Mouse (Mus musculus): ENCODE measurements around the gene Abtb1.

Abtb1 gene

GRCm38 (mm10) chr6:88800735-88801134, 41.0 kb downstream of the Abtb1 start:
- no peak for DNase-seq (ENCODE audit: low spot score)

GRCm38 (mm10) chr6:88800191-88800590, 41.6 kb downstream of the Abtb1 start:
- no peak for DNase-seq (ENCODE audit: low spot score)

- DNase-seq (ENCODE audit: low spot score) = no peak
Measured at GRCm38 (mm10) chr6:88794561-88794971, 47.2 kb downstream of the Abtb1 start.

GRCm38 (mm10) chr6:88793872-88794271, 47.9 kb downstream of the Abtb1 start:
- DNase-seq (ENCODE audit: low spot score) = no peak

- DNase-seq (ENCODE audit: low spot score) = no peak
Measured at GRCm38 (mm10) chr6:88793243-88793642, 48.5 kb downstream of the Abtb1 start.

- DNase-seq (ENCODE audit: low spot score) = peak; percentile 65
Measured at GRCm38 (mm10) chr6:88792147-88792691, 49.6 kb downstream of the Abtb1 start.

GRCm38 (mm10) chr6:88791299-88791698, 50.5 kb downstream of the Abtb1 start:
- no peak for DNase-seq (ENCODE audit: low spot score)

- no peak for DNase-seq (ENCODE audit: low spot score)
Measured at GRCm38 (mm10) chr6:88788219-88788618, 53.6 kb downstream of the Abtb1 start.

- no peak for DNase-seq (ENCODE audit: low spot score)
Measured at GRCm38 (mm10) chr6:88787496-88787895, 54.3 kb downstream of the Abtb1 start.

GRCm38 (mm10) chr6:88786732-88787445, 54.9 kb downstream of the Abtb1 start:
- no peak for DNase-seq (ENCODE audit: low spot score)
